ENCODE assay signal across 9 mouse cellular contexts in the genomic region with DNA sequence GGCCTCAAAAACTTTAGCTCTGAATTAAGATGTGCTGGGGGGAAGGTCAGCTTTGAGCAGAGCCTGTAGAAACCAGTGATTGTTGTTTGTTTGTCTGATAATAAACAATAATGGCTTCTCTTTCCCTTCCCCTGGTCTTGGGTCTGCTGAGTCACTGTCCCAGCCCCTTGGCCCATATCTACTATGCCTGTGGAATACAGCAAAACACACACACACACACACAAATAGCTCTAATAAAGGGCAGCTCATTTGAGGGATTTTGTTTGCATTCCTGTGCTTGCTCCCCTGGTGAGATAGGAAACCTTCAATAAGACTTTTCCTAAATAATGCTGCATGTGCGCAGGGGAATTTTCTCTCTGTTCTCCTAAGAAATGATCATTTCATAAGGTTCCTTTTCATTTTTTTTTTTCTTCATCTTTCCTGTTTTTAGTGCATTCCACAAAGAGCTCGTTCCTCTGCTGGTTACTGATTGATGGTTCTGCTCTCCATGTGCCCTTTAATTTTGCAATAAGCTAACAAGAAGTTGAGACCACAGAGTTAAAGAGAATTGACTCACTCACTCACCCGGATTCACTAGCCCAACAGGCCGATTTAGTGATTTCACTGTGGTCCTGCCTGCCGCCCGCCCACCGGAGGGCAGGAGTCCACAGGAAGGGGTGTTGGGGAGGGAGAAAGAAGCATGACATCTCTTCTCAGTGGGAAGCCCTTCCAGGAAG.
A peak's percentile ranks its signal among the peaks of the same experiment; 100 is the strongest.
DNase-seq lines count a peak whose midpoint lies in the region; ATAC-seq lines count a peak whose summit lies in the region.
"Had no signal": no experiment of that assay in that cellular context is flagged by ENCODE, and none has a peak within 500 bp of the region (broad histone marks: within the 10 kb centered on the region; RNA-seq: fewer than 3 reads in every experiment).

No protein-coding gene starts in this region.

- DNase-seq in embryonic facial prominence, embryonic 10.5 days (ENCODE audit: low spot score) = no peak
- peak; percentile 43 for DNase-seq in urinary bladder, postnatal 25 days (ENCODE audit: low spot score)
- DNase-seq in urinary bladder, postnatal 4 days (ENCODE audit: low spot score in 2 of 2) = no peak
- peak; percentile 36 for DNase-seq in kidney, postnatal 14 days
- no peak for DNase-seq in testis, postnatal 10 days (ENCODE audit: low spot score)
- no peak for DNase-seq in retina, embryonic 14.5 days (ENCODE audit: low spot score)

- peaks cover 9% of the 10 kb centered on the region for H3K4me1 ChIP-seq in embryonic facial prominence, embryonic 12.5 days
- H3K4me1 ChIP-seq in embryonic facial prominence, embryonic 10.5 days = peaks cover 12% of the 10 kb centered on the region
- H3K4me1 ChIP-seq: midbrain, embryonic 12.5 days had no signal

- no peaks in the 10 kb centered on the region for H3K9me3 ChIP-seq in embryonic facial prominence, embryonic 12.5 days
- no peaks in the 10 kb centered on the region for H3K9me3 ChIP-seq in embryonic facial prominence, embryonic 10.5 days
- H3K9me3 ChIP-seq: midbrain, embryonic 12.5 days had no signal

- ATAC-seq in embryonic facial prominence, embryonic 12.5 days (ENCODE audit: insufficient number of reproducible peaks, insufficient read depth, low FRiP score, low TSS enrichment) = no peak
- ATAC-seq in megakaryocyte, adult 5-6 weeks (ENCODE audit: poor library complexity, severe bottlenecking) = peak; percentile 47

- WGBS in embryonic facial prominence, embryonic 12.5 days = 42% methylated on average over 7 of the region's 7 CpGs
- 51% methylated on average over 7 of the region's 7 CpGs for WGBS in embryonic facial prominence, embryonic 10.5 days

- no peaks in the 10 kb centered on the region for H3K27me3 ChIP-seq in embryonic facial prominence, embryonic 12.5 days
- no peaks in the 10 kb centered on the region for H3K27me3 ChIP-seq in embryonic facial prominence, embryonic 10.5 days (replicated peaks; ENCODE audit: low read depth, poor library complexity, severe bottlenecking)
- H3K27me3 ChIP-seq: midbrain, embryonic 12.5 days had no signal

- no peak overlapping the region for H3K4me2 ChIP-seq in embryonic facial prominence, embryonic 12.5 days (replicated peaks)
- H3K4me2 ChIP-seq: midbrain, embryonic 12.5 days had no signal

- H3K9ac ChIP-seq in embryonic facial prominence, embryonic 12.5 days = no peak overlapping the region
- H3K9ac ChIP-seq: midbrain, embryonic 12.5 days had no signal

- no peak overlapping the region for H3K4me3 ChIP-seq in embryonic facial prominence, embryonic 12.5 days
- H3K4me3 ChIP-seq in embryonic facial prominence, embryonic 10.5 days = no peak overlapping the region
- H3K4me3 ChIP-seq: midbrain, embryonic 12.5 days had no signal

- H3K36me3 ChIP-seq in embryonic facial prominence, embryonic 12.5 days = no peaks in the 10 kb centered on the region
- no peaks in the 10 kb centered on the region for H3K36me3 ChIP-seq in embryonic facial prominence, embryonic 10.5 days (replicated peaks)
- H3K36me3 ChIP-seq: midbrain, embryonic 12.5 days had no signal

- H3K27ac ChIP-seq in embryonic facial prominence, embryonic 12.5 days = peak overlapping the region; percentile 43; the same call in 1 of the 2 replicates
- no peak overlapping the region for H3K27ac ChIP-seq in embryonic facial prominence, embryonic 10.5 days (replicated peaks)
- H3K27ac ChIP-seq: midbrain, embryonic 12.5 days had no signal

Comparison
In these comparisons a context has a peak if more than half of its experiments do, and no peak if none do; other contexts are left out.
1. DNase-seq: peak in urinary bladder, postnatal 25 days (single experiment) and kidney, postnatal 14 days (single experiment); none in embryonic facial prominence, embryonic 10.5 days (single experiment), urinary bladder, postnatal 4 days (0 of 2), testis, postnatal 10 days (single experiment) and retina, embryonic 14.5 days (single experiment).